Mouse (Mus musculus): ENCODE measurements around the gene Kif17.

DNA sequence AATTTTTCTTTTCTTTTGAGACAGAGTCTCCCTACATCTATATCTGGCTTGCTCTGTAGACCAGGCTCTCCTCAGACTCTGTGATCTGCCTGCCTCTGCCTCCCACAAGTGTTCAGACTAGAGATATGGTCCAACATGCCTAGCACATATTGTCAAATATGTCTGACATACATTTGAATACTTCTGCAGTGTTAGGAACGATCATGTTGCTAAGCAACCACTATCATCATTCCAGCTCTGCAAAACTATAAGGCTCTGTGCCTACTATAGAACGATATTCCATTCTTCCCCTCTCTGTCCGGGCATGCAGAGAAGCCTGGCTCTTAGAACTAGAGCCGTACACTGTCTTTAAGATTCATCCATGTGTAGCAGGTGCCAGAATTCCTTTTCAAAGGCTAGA, 72.5 kb downstream of the Kif17 start:
- TF ChIP-seq GATA1 (IDR thresholded peaks at IDR 0.05; ENCODE audit: borderline replicate concordance, low read length) = no peak
- no peak for TF ChIP-seq FLI1 (IDR thresholded peaks at IDR 0.05; ENCODE audit: low read length)

All from megakaryocyte, embryonic 14.5 days (primary cell).